Mouse (Mus musculus) hindbrain, embryonic 12.5 days (tissue): ENCODE measurements at regions not wholly inside any gene's neighbourhood (a gene's known extent, or its start where the extent isn't known, plus 50 kb on each side); places are given as distances from the start of the nearest gene placed in this dataset.
A peak's percentile ranks its signal among the peaks of the same experiment; 100 is the strongest.

ENCODE experiments used
- ATAC-seq: fragments of 200-750 bp; cut with Nextera tagmentation; 2 replicates; pipeline ENCODE4 v1.8.0; 2017; ENCODE audit warnings: moderate TSS enrichment; ENCODE audit not compliant: low FRiP score
- H3K27ac ChIP-seq: fragments of 300-500 bp; sonication (generic); 2 replicates; pipeline ENCODE4 v1.5.1; 2016; ENCODE audit warnings: mild to moderate bottlenecking
- H3K27me3 ChIP-seq: fragments of 300-500 bp; sonication (generic); 2 replicates; pipeline ENCODE4 v1.6.1; 2016; ENCODE audit warnings: mild to moderate bottlenecking
- H3K36me3 ChIP-seq: fragments of 300-500 bp; sonication (generic); 2 replicates; pipeline ENCODE4 v1.6.1; 2016; ENCODE audit warnings: mild to moderate bottlenecking
- H3K4me1 ChIP-seq: fragments of 300-500 bp; sonication (generic); 2 replicates; pipeline ENCODE4 v1.6.1; 2016
- H3K4me2 ChIP-seq: fragments of 300-500 bp; sonication (generic); replicated peaks from 2 replicates; pipeline ENCODE4 v1.6.1; 2016; ENCODE audit warnings: mild to moderate bottlenecking
- H3K4me3 ChIP-seq: fragments of 300-500 bp; sonication (generic); 2 replicates; pipeline ENCODE4 v1.5.1; 2016; ENCODE audit warnings: mild to moderate bottlenecking
- H3K9ac ChIP-seq: fragments of 300-500 bp; sonication (generic); 2 replicates; pipeline ENCODE4 v1.6.1; 2016; ENCODE audit warnings: mild to moderate bottlenecking, moderate library complexity
- H3K9me3 ChIP-seq: fragments of 300-500 bp; sonication (generic); replicated peaks from 2 replicates; pipeline ENCODE4 v1.6.1; 2016; ENCODE audit warnings: mild to moderate bottlenecking
- WGBS: fragments of 180-500 bp; shearing (Covaris S2); methylation state at CpG from one replicate; pipeline ENCODE4 v1.1.7; 2016; 5-methylcytosine and 5-hydroxymethylcytosine counted together

- WGBS = 68% methylated on average over 1 of the region's 1 CpGs
- H3K27ac ChIP-seq = no peak overlapping the region
- no peaks in the 10 kb centered on the region for H3K4me1 ChIP-seq
- H3K9ac ChIP-seq = no peak overlapping the region
- no peaks in the 10 kb centered on the region for H3K36me3 ChIP-seq
- ATAC-seq = no peak
- H3K4me2 ChIP-seq = no peak overlapping the region
- no peak overlapping the region for H3K4me3 ChIP-seq
- no peaks in the 10 kb centered on the region for H3K27me3 ChIP-seq
- H3K9me3 ChIP-seq = no peaks in the 10 kb centered on the region
Measured at GRCm38 (mm10) chr12:47466740-47467139, 648.0 kb upstream of the Nova1 start.

GRCm38 (mm10) chr12:47465924-47466323 is 647.2 kb upstream of the Nova1 start:
- no peaks in the 10 kb centered on the region for H3K36me3 ChIP-seq
- no peak overlapping the region for H3K4me3 ChIP-seq
- H3K27ac ChIP-seq = no peak overlapping the region
- no peaks in the 10 kb centered on the region for H3K4me1 ChIP-seq
- H3K9ac ChIP-seq = no peak overlapping the region
- H3K9me3 ChIP-seq = no peaks in the 10 kb centered on the region
- ATAC-seq = peak; percentile 58; the same call in 1 of the 2 replicates
- H3K27me3 ChIP-seq = no peaks in the 10 kb centered on the region
- H3K4me2 ChIP-seq = no peak overlapping the region
- 59% methylated on average over 5 of the region's 5 CpGs for WGBS

- Histone ChIP-seq H3K4me1 (no peaks in the 10 kb centered on the region), H3K9ac (no peak overlapping the region), H3K4me2 (no peak overlapping the region), H3K36me3 (no peaks in the 10 kb centered on the region), H3K4me3 (no peak overlapping the region), H3K27ac (no peak overlapping the region), H3K27me3 (no peaks in the 10 kb centered on the region), H3K9me3 (no peaks in the 10 kb centered on the region)
- ATAC-seq = no peak
- WGBS = 72% methylated on average over 1 of the region's 1 CpGs
Measured at GRCm38 (mm10) chr12:47431669-47432068, 612.9 kb upstream of the Nova1 start.

- H3K9me3 ChIP-seq = no peaks in the 10 kb centered on the region
Measured at GRCm38 (mm10) chr12:47412251-47412650, 593.5 kb upstream of the Nova1 start.

GRCm38 (mm10) chr12:47406563-47406962 is 587.8 kb upstream of the Nova1 start:
- Histone ChIP-seq H3K36me3 (no peaks in the 10 kb centered on the region), H3K27ac (no peak overlapping the region), H3K27me3 (no peaks in the 10 kb centered on the region), H3K4me2 (no peak overlapping the region), H3K9me3 (no peaks in the 10 kb centered on the region), H3K9ac (no peak overlapping the region), H3K4me1 (no peaks in the 10 kb centered on the region), H3K4me3 (no peak overlapping the region)
- WGBS = 88% methylated on average over 2 of the region's 2 CpGs
- ATAC-seq = no peak

More at GRCm38 (mm10) chr12:47412251-47412650, 593.5 kb upstream of the Nova1 start:
- ATAC-seq = no peak
- Histone ChIP-seq H3K4me1 (no peaks in the 10 kb centered on the region), H3K4me3 (no peak overlapping the region), H3K9ac (no peak overlapping the region), H3K27ac (no peak overlapping the region), H3K36me3 (no peaks in the 10 kb centered on the region), H3K4me2 (no peak overlapping the region), H3K27me3 (no peaks in the 10 kb centered on the region)
- 85% methylated on average over 4 of the region's 4 CpGs for WGBS

- no peaks in the 10 kb centered on the region for H3K9me3 ChIP-seq
Measured at GRCm38 (mm10) chr12:47406131-47406530, 587.4 kb upstream of the Nova1 start.

GRCm38 (mm10) chr12:47383225-47383624 is 564.5 kb upstream of the Nova1 start:
- Histone ChIP-seq H3K4me1 (no peaks in the 10 kb centered on the region), H3K27ac (no peak overlapping the region), H3K4me3 (no peak overlapping the region), H3K36me3 (no peaks in the 10 kb centered on the region), H3K4me2 (no peak overlapping the region), H3K9ac (no peak overlapping the region), H3K27me3 (no peaks in the 10 kb centered on the region), H3K9me3 (no peaks in the 10 kb centered on the region)
- 92% methylated on average over 1 of the region's 1 CpGs for WGBS
- no peak for ATAC-seq

More at GRCm38 (mm10) chr12:47406131-47406530, 587.4 kb upstream of the Nova1 start:
- 91% methylated on average over 2 of the region's 2 CpGs for WGBS
- H3K36me3 ChIP-seq = no peaks in the 10 kb centered on the region
- no peaks in the 10 kb centered on the region for H3K27me3 ChIP-seq
- H3K4me1 ChIP-seq = no peaks in the 10 kb centered on the region
- no peak overlapping the region for H3K4me3 ChIP-seq
- ATAC-seq = no peak
- no peak overlapping the region for H3K9ac ChIP-seq
- no peak overlapping the region for H3K27ac ChIP-seq
- no peak overlapping the region for H3K4me2 ChIP-seq

- Histone ChIP-seq H3K9me3 (no peaks in the 10 kb centered on the region), H3K4me3 (no peak overlapping the region), H3K9ac (no peak overlapping the region), H3K4me2 (no peak overlapping the region), H3K27me3 (no peaks in the 10 kb centered on the region), H3K4me1 (no peaks in the 10 kb centered on the region), H3K27ac (no peak overlapping the region), H3K36me3 (no peaks in the 10 kb centered on the region)
- no peak for ATAC-seq
- WGBS = 76% methylated on average over 2 of the region's 2 CpGs
Measured at GRCm38 (mm10) chr12:47353269-47353668, 534.5 kb upstream of the Nova1 start.

GRCm38 (mm10) chr12:47351229-47351628 is 532.5 kb upstream of the Nova1 start:
- H3K4me2 ChIP-seq = no peak overlapping the region
- H3K9me3 ChIP-seq = no peaks in the 10 kb centered on the region
- H3K27me3 ChIP-seq = no peaks in the 10 kb centered on the region
- H3K27ac ChIP-seq = no peak overlapping the region
- ATAC-seq = no peak
- no peak overlapping the region for H3K9ac ChIP-seq
- no peaks in the 10 kb centered on the region for H3K4me1 ChIP-seq
- H3K4me3 ChIP-seq = no peak overlapping the region
- 98% methylated on average over 1 of the region's 1 CpGs for WGBS
- no peaks in the 10 kb centered on the region for H3K36me3 ChIP-seq

- 0 out of 2 replicates have a peak, but pooled peaks have one; percentile 58 for ATAC-seq
- H3K27me3 ChIP-seq = no peaks in the 10 kb centered on the region
Measured at GRCm38 (mm10) chr12:47313413-47313812, 494.7 kb upstream of the Nova1 start.

GRCm38 (mm10) chr12:47275904-47276303 is 457.2 kb upstream of the Nova1 start:
- peak; percentile 54; the same call in 1 of the 2 replicates for ATAC-seq
- WGBS = 30% methylated on average over 3 of the region's 3 CpGs
- Histone ChIP-seq H3K27ac (no peak overlapping the region), H3K4me1 (no peaks in the 10 kb centered on the region), H3K4me3 (no peak overlapping the region), H3K27me3 (no peaks in the 10 kb centered on the region), H3K9me3 (no peaks in the 10 kb centered on the region), H3K9ac (no peak overlapping the region), H3K4me2 (no peak overlapping the region), H3K36me3 (no peaks in the 10 kb centered on the region)

More at GRCm38 (mm10) chr12:47313413-47313812, 494.7 kb upstream of the Nova1 start:
- Histone ChIP-seq H3K4me1 (no peaks in the 10 kb centered on the region), H3K9me3 (no peaks in the 10 kb centered on the region), H3K4me2 (no peak overlapping the region), H3K27ac (no peak overlapping the region), H3K4me3 (no peak overlapping the region), H3K36me3 (no peaks in the 10 kb centered on the region), H3K9ac (no peak overlapping the region)
- WGBS = 26% methylated on average over 2 of the region's 2 CpGs

- Histone ChIP-seq H3K4me2 (no peak overlapping the region), H3K27ac (no peak overlapping the region), H3K36me3 (no peaks in the 10 kb centered on the region), H3K9me3 (no peaks in the 10 kb centered on the region), H3K9ac (no peak overlapping the region), H3K4me3 (no peak overlapping the region), H3K4me1 (no peaks in the 10 kb centered on the region), H3K27me3 (no peaks in the 10 kb centered on the region)
- WGBS = 86% methylated on average over 2 of the region's 2 CpGs
- no peak for ATAC-seq
Measured at GRCm38 (mm10) chr12:47272309-47272708, 453.6 kb upstream of the Nova1 start.

GRCm38 (mm10) chr12:47264118-47264517 is 445.4 kb upstream of the Nova1 start:
- Histone ChIP-seq H3K36me3 (no peaks in the 10 kb centered on the region), H3K27ac (no peak overlapping the region), H3K4me3 (no peak overlapping the region), H3K27me3 (no peaks in the 10 kb centered on the region), H3K4me2 (no peak overlapping the region), H3K9me3 (no peaks in the 10 kb centered on the region), H3K4me1 (no peaks in the 10 kb centered on the region), H3K9ac (no peak overlapping the region)
- no peak for ATAC-seq
- WGBS = 88% methylated on average over 1 of the region's 1 CpGs
